Mouse (Mus musculus) liver, embryonic 14.5 days (tissue): ENCODE measurements around the gene Vmn1r1. TPM values are rescaled to one million over a fixed set of nuclear protein-coding genes. Genes with fewer than 3 reads are reported as not detected.

ENCODE experiments used
- ATAC-seq: fragments of 200-750 bp; cut with Nextera tagmentation; 2 replicates; pipeline ENCODE4 v1.8.0; 2017; ENCODE audit warnings: moderate number of reproducible peaks, mild to moderate bottlenecking, moderate library complexity; ENCODE audit not compliant: insufficient read depth
- DNase-seq, 3 experiments: peaks; one replicate each; pipeline ENCODE4 v3.0.0-alpha.2; 2012 to 2013; ENCODE audit warnings: low read depth in 3 of 3, low spot score in 3 of 3
- H3K27ac ChIP-seq: fragments of 300-500 bp; sonication (generic); 2 replicates; pipeline ENCODE4 v1.5.1; 2014; ENCODE audit warnings: moderate library complexity, mild to moderate bottlenecking, control low read depth, inconsistent platforms
- H3K27me3 ChIP-seq: fragments of 300-500 bp; sonication (generic); 2 replicates; pipeline ENCODE4 v1.6.1; 2014; ENCODE audit warnings: mild to moderate bottlenecking, low read length, moderate library complexity; ENCODE audit not compliant: control insufficient read depth, insufficient read depth
- H3K36me3 ChIP-seq: fragments of 300-500 bp; sonication (generic); replicated peaks from 2 replicates; pipeline ENCODE4 v1.6.1; 2014; ENCODE audit warnings: low read depth; ENCODE audit not compliant: control insufficient read depth, insufficient read depth
- H3K4me1 ChIP-seq, 2 experiments: fragments of 200-500 bp in 1 of 2; fragments of 300-500 bp in 1 of 2; sonication (generic) in 1 of 2; replicated peaks; 2 replicates each; pipeline ENCODE4 v1.6.1; 2012 to 2014; ENCODE audit warnings: antibody characterized with exemption in 1 of 2, inconsistent platforms in 1 of 2, low read length in 1 of 2; ENCODE audit not compliant: control insufficient read depth in 2 of 2, insufficient read depth in 2 of 2
- H3K4me2 ChIP-seq: fragments of 300-500 bp; sonication (generic); 2 replicates; pipeline ENCODE4 v1.6.1; 2014; ENCODE audit warnings: low read depth, mild to moderate bottlenecking, control low read depth, moderate library complexity
- H3K4me3 ChIP-seq, 2 experiments: fragments of 200-500 bp in 1 of 2; fragments of 300-500 bp in 1 of 2; sonication (generic) in 1 of 2; 2 replicates each; pipeline ENCODE4 v1.5.1; 2012 to 2014; ENCODE audit warnings: low read depth in 2 of 2, low read length in 2 of 2, mild to moderate bottlenecking in 2 of 2, control low read depth in 1 of 2, inconsistent platforms in 1 of 2, moderate library complexity in 1 of 2; ENCODE audit not compliant: insufficient read depth in 1 of 2
- H3K9ac ChIP-seq: fragments of 300-500 bp; sonication (generic); replicated peaks from 2 replicates; pipeline ENCODE4 v1.6.1; 2014; ENCODE audit warnings: mild to moderate bottlenecking, control low read depth, moderate library complexity
- H3K9me3 ChIP-seq: fragments of 300-500 bp; sonication (generic); 2 replicates; pipeline ENCODE4 v1.6.1; 2016; ENCODE audit warnings: low read length, mixed read lengths; ENCODE audit not compliant: control insufficient read depth
- CTCF ChIP-seq: IDR thresholded peaks from 2 replicates; pipeline ENCODE4 v1.5.1; 2016; ENCODE audit warnings: antibody characterized with exemption, low read depth, control low read depth
- EP300 ChIP-seq: IDR thresholded peaks from 2 replicates; pipeline ENCODE4 v1.6.1; 2016; ENCODE audit warnings: antibody characterized with exemption, low read depth
- WGBS: fragments of 180-500 bp; shearing (Covaris S2); extraction: QIAGEN DNeasy Blood & Tissue Kit; methylation state at CpG from one replicate; pipeline ENCODE4 v1.1.7; 2014; ENCODE audit not compliant: insufficient replicate concordance; 5-methylcytosine and 5-hydroxymethylcytosine counted together
- polyA plus RNA-seq, 2 experiments: library from polyadenylated mRNA; depleted of rRNA in 1 of 2; stranded (reverse) in 1 of 2; unstranded in 1 of 2; fragments of >200 nt; fragmentation: Nextera tagmentation in 1 of 2; extraction: Ambion mirVana in 1 of 2; gene quantifications; 2 replicates each; pipeline versions ENCODE4 v1.2.1 to v1.2.3; 2012 to 2014

Vmn1r1 gene
- polyA plus RNA-seq, 2 experiments, result not detected

DNA sequence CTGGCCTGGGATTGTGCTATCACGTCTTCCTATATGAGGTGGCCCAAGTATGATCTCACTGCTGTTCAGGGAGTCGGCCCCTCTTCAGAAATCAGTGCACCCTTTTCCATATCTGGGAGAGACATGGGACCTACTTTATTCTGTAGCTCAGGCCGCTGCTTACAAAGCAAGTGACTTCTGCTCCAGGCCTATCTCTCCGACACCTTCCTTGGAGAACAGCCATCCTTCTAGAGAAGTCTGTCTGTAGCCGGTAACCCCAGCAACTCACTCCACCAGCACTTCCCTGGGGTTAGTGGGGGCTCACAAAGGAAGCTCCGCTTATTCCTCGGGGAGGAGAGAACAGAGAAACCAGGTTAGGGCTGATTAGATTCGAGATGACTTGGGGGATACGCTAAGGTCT, 57.0 kb downstream of the Vmn1r1 start:
- Histone ChIP-seq H3K36me3 (no peaks in the 10 kb centered on the region), H3K4me2 (no peak overlapping the region), H3K27ac (no peak overlapping the region), H3K4me1 (peaks cover 0 to 5% of the 10 kb centered on the region in 2 experiments; a peak in 1 of 4 replicates), H3K9me3 (no peaks in the 10 kb centered on the region), H3K9ac (no peak overlapping the region), H3K27me3 (no peaks in the 10 kb centered on the region), H3K4me3 (no peak overlapping the region)
- no peak for ATAC-seq
- no peak for DNase-seq
- TF ChIP-seq CTCF (no peak), EP300 (no peak)
- 64% methylated on average over 9 of the region's 9 CpGs for whole genome bisulfite sequencing

DNA sequence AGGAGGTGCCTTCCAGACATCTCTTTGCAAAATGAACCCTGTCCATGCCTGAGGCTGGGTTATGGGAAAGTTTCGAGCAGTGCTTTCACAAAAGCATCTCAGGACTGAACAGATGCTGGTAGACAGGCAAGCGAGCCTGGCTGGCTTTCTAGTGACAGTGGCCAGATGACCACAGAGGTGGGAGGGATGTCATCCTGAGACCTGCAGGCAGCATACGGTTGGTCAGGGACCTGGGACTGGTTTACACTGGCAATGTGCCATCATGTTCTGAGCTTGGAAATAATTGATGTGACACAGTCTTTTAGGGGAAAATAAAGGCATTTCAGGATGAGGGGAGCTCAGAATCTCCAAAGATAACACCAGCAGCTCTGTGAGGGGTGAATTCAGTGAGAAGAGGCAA, 59.3 kb downstream of the Vmn1r1 start:
- no peak for DNase-seq
- H3K9ac ChIP-seq, result no peak overlapping the region
- H3K9me3 ChIP-seq, result no peaks in the 10 kb centered on the region
- no peak overlapping the region for H3K4me3 ChIP-seq
- TF ChIP-seq CTCF, result no peak
- TF ChIP-seq EP300, result no peak
- no peaks in the 10 kb centered on the region for H3K36me3 ChIP-seq
- no peaks in the 10 kb centered on the region for H3K27me3 ChIP-seq
- no peak overlapping the region for H3K4me2 ChIP-seq
- ATAC-seq, result no peak
- no peak overlapping the region for H3K27ac ChIP-seq
- WGBS, result 34% methylated on average over 3 of the region's 3 CpGs
- peaks cover 0 to 5% of the 10 kb centered on the region in 2 experiments; a peak in 1 of 4 replicates for H3K4me1 ChIP-seq

Other genes starting within 250 kb of the Vmn1r1 start
- 0.93 and 0.99 TPM in 2 replicates for gene Enah, start 144.5 kb downstream of the Vmn1r1 start, polyA plus RNA-seq (2012; rRNA removed)
- gene Enah, start 144.5 kb downstream of the Vmn1r1 start, polyA plus RNA-seq (2014; fragmentation: Nextera tagmentation; extraction: Ambion mirVana), result 0.44 and 0.53 TPM in 2 replicates
- gene Srp9, start 39.7 kb downstream of the Vmn1r1 start, polyA plus RNA-seq (2012; rRNA removed), result 28.9 and 43.5 TPM in 2 replicates
- 88.9 and 89.9 TPM in 2 replicates for gene Srp9, start 39.7 kb downstream of the Vmn1r1 start, polyA plus RNA-seq (2014; fragmentation: Nextera tagmentation; extraction: Ambion mirVana)
- gene Degs1, start 118.3 kb upstream of the Vmn1r1 start, polyA plus RNA-seq (2012; rRNA removed), result 29.4 and 33.9 TPM in 2 replicates
- 72.8 and 75.3 TPM in 2 replicates for gene Degs1, start 118.3 kb upstream of the Vmn1r1 start, polyA plus RNA-seq (2014; fragmentation: Nextera tagmentation; extraction: Ambion mirVana)
- gene Fbxo28, start 177.1 kb upstream of the Vmn1r1 start, polyA plus RNA-seq (2012; rRNA removed), result 2.3 and 3.8 TPM in 2 replicates
- 5.7 and 7.1 TPM in 2 replicates for gene Fbxo28, start 177.1 kb upstream of the Vmn1r1 start, polyA plus RNA-seq (2014; fragmentation: Nextera tagmentation; extraction: Ambion mirVana)
- 2.3 and 2.5 TPM in 2 replicates for gene Trp53bp2, start 244.7 kb upstream of the Vmn1r1 start, polyA plus RNA-seq (2012; rRNA removed)
- 2.7 and 3.1 TPM in 2 replicates for gene Trp53bp2, start 244.7 kb upstream of the Vmn1r1 start, polyA plus RNA-seq (2014; fragmentation: Nextera tagmentation; extraction: Ambion mirVana)